Mouse (Mus musculus) left cerebral cortex, postnatal 36 days (tissue): ENCODE measurements at regions not wholly inside any gene's neighbourhood (a gene's known extent, or its start where the extent isn't known, plus 50 kb on each side); places are given as distances from the start of the nearest gene placed in this dataset.

Experiments used
- DNase-seq, 2 experiments: peaks; one replicate each; pipeline ENCODE4 v3.0.0; 2021 to 2022; ENCODE audit warnings: low spot score in 2 of 2, mixed read lengths in 1 of 2
- intact Hi-C: fragments of 180-260 bp; cut with DNase I; formaldehyde crosslinking; loops from one replicate; pipeline ENCODE4 v1.15.1; 2025

- DNase-seq, result no peak
- intact Hi-C loops, result no loop called here
Observed at GRCm38 (mm10) chr3:33717317-33717716, 82.3 kb upstream of the Ttc14 start.

- intact Hi-C loops, result no loop called here
- no peak for DNase-seq
Observed at GRCm38 (mm10) chr3:33727915-33728314, 71.7 kb upstream of the Ttc14 start.

GRCm38 (mm10) chr3:33730364-33730763, 69.3 kb upstream of the Ttc14 start:
- peak in 1 of 2 experiments; percentile 23 for DNase-seq
- intact Hi-C loops, result no loop called here

GRCm38 (mm10) chr3:33737496-33737895, 62.1 kb upstream of the Ttc14 start:
- no peak for DNase-seq
- intact Hi-C loops, result no loop called here

- peak in 1 of 2 experiments; percentile 19 for DNase-seq
- intact Hi-C loops, result loop anchor here (10.0 kb wide), 1 partner anchor 197 kb away; no protein-coding TSS in a partner anchor
Observed at GRCm38 (mm10) chr3:33742138-33742537, 57.5 kb upstream of the Ttc14 start.
